Mouse (Mus musculus) liver, postnatal 0 days (tissue): ENCODE measurements at regions not wholly inside any gene's neighbourhood (a gene's known extent, or its start where the extent isn't known, plus 50 kb on each side); places are given as distances from the start of the nearest gene placed in this dataset.

ENCODE experiments used
- ATAC-seq: fragments of 200-750 bp; cut with Nextera tagmentation; 2 replicates; pipeline ENCODE4 v1.8.0; 2017; ENCODE audit warnings: mild to moderate bottlenecking, moderate library complexity
- DNase-seq: peaks from one replicate; pipeline ENCODE4 v3.0.0-alpha.2; 2016
- H3K27ac ChIP-seq: fragments of 300-500 bp; sonication (generic); 2 replicates; pipeline ENCODE4 v1.5.1; 2014; ENCODE audit warnings: antibody characterized with exemption, moderate library complexity, mild to moderate bottlenecking, low read depth
- H3K27me3 ChIP-seq: fragments of 300-500 bp; sonication (generic); 2 replicates; pipeline ENCODE4 v1.6.1; 2014; ENCODE audit warnings: low read length, control low read depth, mixed read lengths; ENCODE audit not compliant: insufficient read depth
- H3K36me3 ChIP-seq: fragments of 300-500 bp; sonication (generic); replicated peaks from 2 replicates; pipeline ENCODE4 v1.6.1; 2014; ENCODE audit warnings: mild to moderate bottlenecking, control low read depth, low read length, moderate library complexity, mixed read lengths; ENCODE audit not compliant: insufficient read depth
- H3K4me1 ChIP-seq: fragments of 300-500 bp; sonication (generic); 2 replicates; pipeline ENCODE4 v1.6.1; 2014; ENCODE audit warnings: antibody characterized with exemption, mild to moderate bottlenecking, control low read depth; ENCODE audit not compliant: insufficient read depth
- H3K4me2 ChIP-seq: fragments of 300-500 bp; sonication (generic); 2 replicates; pipeline ENCODE4 v1.6.1; 2014; ENCODE audit warnings: low read depth, mild to moderate bottlenecking, low read length, moderate library complexity, mixed read lengths
- H3K4me3 ChIP-seq: fragments of 300-500 bp; sonication (generic); 2 replicates; pipeline ENCODE4 v1.5.1; 2014; ENCODE audit warnings: low read depth, low read length
- H3K9ac ChIP-seq: fragments of 300-500 bp; sonication (generic); replicated peaks from 2 replicates; pipeline ENCODE4 v1.6.1; 2014; ENCODE audit warnings: mild to moderate bottlenecking, moderate library complexity
- H3K9me3 ChIP-seq: fragments of 300-500 bp; sonication (generic); 2 replicates; pipeline ENCODE4 v1.6.1; 2016; ENCODE audit warnings: mild to moderate bottlenecking, control low read depth, low read length, mixed read lengths
- CTCF ChIP-seq: sonication (generic); IDR thresholded peaks from 2 replicates; pipeline ENCODE4 v1.5.1; 2016; ENCODE audit warnings: antibody characterized with exemption, low read depth
- EP300 ChIP-seq: IDR thresholded peaks from 2 replicates; pipeline ENCODE4 v1.6.1; 2016; ENCODE audit warnings: antibody characterized with exemption, low read depth, mild to moderate bottlenecking
- WGBS: fragments of 180-500 bp; shearing (Covaris S2); extraction: QIAGEN DNeasy Blood & Tissue Kit; methylation state at CpG from one replicate; pipeline ENCODE4 v1.1.7; 2014; ENCODE audit not compliant: insufficient replicate concordance; 5-methylcytosine and 5-hydroxymethylcytosine counted together

GRCm38 (mm10) chr10:126097896-126098295, 131.9 kb downstream of the Lrig3 start:
- H3K4me3 ChIP-seq, result no peak overlapping the region
- no peaks in the 10 kb centered on the region for H3K36me3 ChIP-seq
- H3K9ac ChIP-seq, result no peak overlapping the region
- no peak for ATAC-seq
- DNase-seq, result no peak
- no peaks in the 10 kb centered on the region for H3K9me3 ChIP-seq
- 79% methylated on average over 10 of the region's 10 CpGs for WGBS
- H3K4me2 ChIP-seq, result no peak overlapping the region
- no peak overlapping the region for H3K27ac ChIP-seq
- no peaks in the 10 kb centered on the region for H3K4me1 ChIP-seq
- no peaks in the 10 kb centered on the region for H3K27me3 ChIP-seq
- TF ChIP-seq CTCF (no peak), EP300 (no peak)

GRCm38 (mm10) chr10:126102876-126103275, 136.9 kb downstream of the Lrig3 start:
- no peaks in the 10 kb centered on the region for H3K9me3 ChIP-seq
- no peaks in the 10 kb centered on the region for H3K4me1 ChIP-seq
- H3K9ac ChIP-seq, result no peak overlapping the region
- no peak for DNase-seq
- no peak overlapping the region for H3K4me3 ChIP-seq
- no peak for TF ChIP-seq CTCF
- TF ChIP-seq EP300, result no peak
- H3K27me3 ChIP-seq, result no peaks in the 10 kb centered on the region
- H3K4me2 ChIP-seq, result no peak overlapping the region
- no peak for ATAC-seq
- H3K36me3 ChIP-seq, result no peaks in the 10 kb centered on the region
- WGBS, result 83% methylated on average over 15 of the region's 15 CpGs
- no peak overlapping the region for H3K27ac ChIP-seq

DNA sequence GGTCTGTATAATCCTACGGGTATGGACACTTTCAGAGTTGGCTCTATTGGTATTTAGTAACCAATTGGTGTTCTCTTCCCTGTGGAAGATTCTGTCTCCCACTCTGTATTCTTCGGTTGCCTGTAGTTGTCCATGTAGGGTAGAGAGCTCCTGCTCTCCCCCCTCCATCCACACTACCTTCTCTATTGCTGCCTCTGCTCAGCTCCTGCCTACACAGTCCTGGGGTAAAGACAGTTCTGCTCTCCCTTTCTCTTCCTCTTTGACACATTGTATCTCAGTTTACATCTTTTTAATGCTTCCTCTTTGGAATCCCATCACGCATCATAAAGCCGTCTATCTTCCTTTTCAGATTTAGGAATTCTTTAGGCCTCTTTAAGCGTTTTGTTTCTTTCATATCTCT, 147.1 kb downstream of the Lrig3 start:
- no peaks in the 10 kb centered on the region for H3K9me3 ChIP-seq
- H3K27me3 ChIP-seq, result no peaks in the 10 kb centered on the region
- no peak overlapping the region for H3K27ac ChIP-seq
- no peak overlapping the region for H3K4me3 ChIP-seq
- no peaks in the 10 kb centered on the region for H3K36me3 ChIP-seq
- DNase-seq, result no peak
- H3K4me2 ChIP-seq, result no peak overlapping the region
- H3K4me1 ChIP-seq, result no peaks in the 10 kb centered on the region
- no peak overlapping the region for H3K9ac ChIP-seq
- no peak for ATAC-seq
- TF ChIP-seq EP300 (no peak), CTCF (no peak)
- 75% methylated on average over 5 of the region's 5 CpGs for WGBS

DNA sequence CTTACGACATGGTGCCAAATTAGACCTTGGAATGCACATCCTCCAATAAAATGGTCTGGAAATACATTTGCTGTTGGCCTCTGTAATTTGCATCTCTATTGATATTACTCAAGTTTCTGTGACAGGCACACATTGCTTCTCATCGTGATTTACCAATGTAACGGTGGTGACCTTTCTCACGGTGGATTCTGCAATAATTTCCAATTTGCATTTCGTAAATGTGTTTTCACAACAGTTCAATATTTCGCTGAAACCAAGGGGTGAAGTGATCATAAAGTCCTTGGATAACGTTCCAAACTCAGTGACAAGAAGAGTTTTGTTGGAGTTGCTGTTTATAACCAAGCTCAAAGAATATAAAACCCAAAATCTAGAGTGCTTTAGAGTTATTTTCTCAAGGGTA, 149.4 kb downstream of the Lrig3 start:
- Histone ChIP-seq H3K4me3 (no peak overlapping the region), H3K27me3 (no peaks in the 10 kb centered on the region), H3K27ac (no peak overlapping the region), H3K36me3 (no peaks in the 10 kb centered on the region), H3K9ac (no peak overlapping the region), H3K4me1 (no peaks in the 10 kb centered on the region), H3K9me3 (no peaks in the 10 kb centered on the region), H3K4me2 (no peak overlapping the region)
- 71% methylated on average over 7 of the region's 7 CpGs for WGBS
- ATAC-seq (no peak), DNase-seq (no peak)
- TF ChIP-seq EP300, result no peak
- TF ChIP-seq CTCF, result no peak

- Histone ChIP-seq H3K9ac (no peak overlapping the region), H3K9me3 (no peaks in the 10 kb centered on the region), H3K27me3 (no peaks in the 10 kb centered on the region), H3K27ac (no peak overlapping the region), H3K4me2 (no peak overlapping the region), H3K4me1 (no peaks in the 10 kb centered on the region), H3K36me3 (no peaks in the 10 kb centered on the region), H3K4me3 (no peak overlapping the region)
- DNase-seq (no peak), ATAC-seq (no peak)
- TF ChIP-seq EP300 (no peak), CTCF (no peak)
- WGBS, result 71% methylated on average over 10 of the region's 10 CpGs
Observed at GRCm38 (mm10) chr10:126121626-126122025, 155.7 kb downstream of the Lrig3 start.

DNA sequence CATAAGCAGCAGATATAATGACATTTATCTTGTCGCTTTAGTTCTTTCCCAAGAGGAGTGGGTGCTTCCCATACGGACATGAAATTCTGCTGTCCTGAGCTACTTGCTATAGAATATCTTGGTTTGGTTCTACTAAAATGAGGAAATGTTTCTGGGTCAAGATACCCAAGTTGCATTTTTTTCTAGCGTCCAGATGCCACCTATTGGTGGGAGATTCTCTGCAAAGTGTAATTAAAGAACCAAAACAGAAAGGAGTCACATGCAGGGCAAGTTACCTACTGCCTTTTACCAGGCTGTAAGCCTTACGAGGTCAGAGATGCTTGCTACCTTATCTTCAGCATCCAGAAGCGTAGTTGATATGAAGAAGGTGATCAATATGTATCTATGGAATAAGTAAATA, 156.5 kb downstream of the Lrig3 start:
- WGBS, result 62% methylated on average over 5 of the region's 5 CpGs
- Histone ChIP-seq H3K4me3 (no peak overlapping the region), H3K4me2 (no peak overlapping the region), H3K4me1 (no peaks in the 10 kb centered on the region), H3K27me3 (no peaks in the 10 kb centered on the region), H3K9me3 (no peaks in the 10 kb centered on the region), H3K36me3 (no peaks in the 10 kb centered on the region), H3K27ac (no peak overlapping the region), H3K9ac (no peak overlapping the region)
- ATAC-seq (no peak), DNase-seq (no peak)
- no peak for TF ChIP-seq EP300

DNA sequence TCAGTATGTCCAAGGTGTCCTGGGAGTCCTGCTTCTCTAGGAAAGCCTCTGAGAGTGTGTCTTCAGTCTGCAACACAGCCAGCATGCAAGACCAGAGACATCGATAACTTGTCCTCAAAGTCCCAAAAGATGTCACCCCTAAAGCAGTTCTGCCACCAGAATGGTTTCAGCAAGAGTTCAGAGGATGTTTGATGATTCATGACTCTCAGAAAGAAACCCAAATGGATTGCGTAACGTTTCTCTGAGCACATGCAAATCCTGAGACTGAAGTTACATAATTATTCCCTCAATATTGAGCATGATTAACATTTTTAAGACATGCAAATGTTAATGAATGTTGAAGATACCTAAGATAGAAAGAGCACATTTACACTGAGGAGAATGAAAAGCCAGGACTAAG, 167.2 kb downstream of the Lrig3 start:
- ATAC-seq (no peak), DNase-seq (no peak)
- no peak overlapping the region for H3K4me2 ChIP-seq
- no peak for TF ChIP-seq CTCF
- no peak for TF ChIP-seq EP300
- no peak overlapping the region for H3K27ac ChIP-seq
- no peaks in the 10 kb centered on the region for H3K27me3 ChIP-seq
- H3K36me3 ChIP-seq, result no peaks in the 10 kb centered on the region
- no peaks in the 10 kb centered on the region for H3K4me1 ChIP-seq
- H3K9me3 ChIP-seq, result no peaks in the 10 kb centered on the region
- H3K4me3 ChIP-seq, result no peak overlapping the region
- 57% methylated on average over 3 of the region's 3 CpGs for whole genome bisulfite sequencing
- H3K9ac ChIP-seq, result no peak overlapping the region
